Mouse (Mus musculus) B cell, adult 2 months (primary cell): ENCODE data around the gene Serpinb7.
A peak's percentile ranks its signal among the peaks of the same experiment; 100 is the strongest.

ENCODE experiments used
- DNase-seq, 2 experiments: peaks; one replicate each; pipeline ENCODE4 v3.0.0; 2022

Gene Serpinb7

DNA sequence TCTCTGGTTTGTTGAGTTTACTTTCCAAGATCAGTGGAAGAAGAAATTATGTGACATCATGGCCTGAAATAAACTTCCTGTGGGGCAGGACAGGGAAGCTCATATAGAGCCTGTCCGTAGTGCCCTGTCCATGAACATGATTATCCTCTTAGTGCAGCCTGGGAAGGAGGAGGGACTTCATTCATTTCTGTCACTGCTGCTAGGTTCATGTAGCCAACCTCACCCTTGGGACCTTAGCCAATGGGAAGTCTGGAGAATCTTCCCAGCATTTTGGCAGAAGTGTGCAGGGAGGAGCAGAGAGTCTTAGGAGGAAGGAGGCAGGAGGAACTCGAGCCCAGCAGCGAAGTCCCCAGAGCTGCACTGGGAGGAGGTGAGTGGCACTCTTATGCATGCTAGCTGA is at the start of gene Serpinb7:
Gene Serpinb7 (plus strand): TSS at position 301 of the 400 bp plus-strand sequence.
- no peak for DNase-seq

DNA sequence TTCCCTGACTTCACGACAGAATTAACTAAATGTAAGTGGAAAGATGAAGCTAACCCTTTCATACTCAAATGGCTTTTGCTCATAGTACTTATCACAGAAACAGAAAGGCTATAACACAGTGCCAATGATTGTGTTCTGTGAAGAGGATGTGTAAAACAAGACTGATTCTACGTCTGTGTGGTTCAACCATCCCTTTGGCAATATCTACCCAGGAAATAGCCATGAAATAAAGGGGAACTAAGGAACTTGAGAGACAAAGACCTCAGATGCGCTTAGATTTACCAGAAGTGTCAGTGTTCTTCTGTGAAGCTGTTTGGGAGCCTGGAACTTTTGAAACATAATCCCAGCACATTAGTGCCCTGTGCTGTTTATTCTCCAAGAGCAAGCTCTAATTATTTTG is 49.1 kb upstream of the Serpinb7 start:
- DNase-seq: no peak

DNA sequence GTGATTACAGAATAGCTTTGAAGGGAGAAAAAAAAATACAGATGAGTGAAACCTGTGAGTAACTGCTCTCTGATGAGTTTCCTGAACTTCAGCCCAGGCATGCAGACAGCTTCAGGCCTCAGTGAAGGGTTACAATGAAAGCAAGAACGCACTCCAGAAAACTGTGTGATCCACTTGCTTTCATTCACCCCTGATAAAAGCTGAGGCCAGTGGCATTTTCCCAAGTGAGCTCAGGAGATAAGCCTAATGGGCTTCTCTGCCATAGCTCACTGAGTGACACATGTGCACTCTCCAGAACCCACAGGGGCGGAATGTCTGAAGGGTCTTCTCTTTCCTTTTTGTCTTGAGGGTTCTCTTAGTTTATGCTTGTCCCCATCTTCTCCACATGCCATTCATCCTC is 48.3 kb upstream of the Serpinb7 start:
- no peak for DNase-seq

GRCm38 (mm10) chr1:107353046-107353445 is 46.4 kb upstream of the Serpinb7 start:
- peak; percentile 13 to 20 for DNase-seq

DNA sequence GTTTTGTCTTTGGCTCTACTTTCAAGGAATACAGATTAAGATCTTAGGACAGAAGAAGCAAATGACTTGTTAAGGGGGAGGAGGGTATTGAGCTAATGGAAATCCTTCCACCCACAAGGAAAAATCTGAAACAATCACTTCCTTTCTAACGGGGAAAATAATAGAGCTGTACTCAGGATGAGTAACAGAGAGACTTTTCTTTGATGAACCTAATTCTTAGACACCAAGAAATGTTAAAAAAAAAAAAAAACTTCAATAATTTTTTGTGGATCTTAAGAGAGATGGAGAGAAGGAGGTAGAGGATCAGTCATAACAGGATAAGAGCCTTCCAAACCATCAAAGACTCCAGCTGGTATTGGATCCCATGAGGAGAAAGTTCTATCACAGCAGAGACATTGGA is 38.6 kb upstream of the Serpinb7 start, which contains the start of gene Serpinb11:
Gene Serpinb11 (plus strand): TSS at position 301 of the 400 bp plus-strand sequence.
- DNase-seq: no peak

- DNase-seq: no peak
These were observed 33.5 kb upstream of the Serpinb7 start for GRCm38 (mm10) chr1:107365973-107366372.

GRCm38 (mm10) chr1:107368944-107369343 is 30.5 kb upstream of the Serpinb7 start:
- DNase-seq: no peak

DNA sequence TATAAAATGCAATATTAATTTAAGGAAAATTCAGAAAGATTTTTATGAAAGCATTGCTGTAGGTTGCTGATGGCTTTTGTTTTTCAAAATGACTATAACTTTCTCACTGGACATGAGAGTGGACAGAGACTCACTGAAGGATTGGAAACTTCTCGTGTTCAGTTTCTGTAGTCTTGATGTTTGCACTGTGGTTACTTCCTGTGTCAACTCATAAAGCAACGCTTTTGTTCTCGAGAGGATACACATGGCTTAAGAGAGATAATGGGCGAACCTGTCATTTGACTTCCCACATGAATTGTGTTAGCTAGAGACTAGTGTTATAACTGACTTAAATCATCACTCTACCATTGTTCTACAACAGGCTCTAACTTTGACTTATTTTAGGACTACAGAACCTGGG is 22.5 kb upstream of the Serpinb7 start:
- no peak for DNase-seq

DNA sequence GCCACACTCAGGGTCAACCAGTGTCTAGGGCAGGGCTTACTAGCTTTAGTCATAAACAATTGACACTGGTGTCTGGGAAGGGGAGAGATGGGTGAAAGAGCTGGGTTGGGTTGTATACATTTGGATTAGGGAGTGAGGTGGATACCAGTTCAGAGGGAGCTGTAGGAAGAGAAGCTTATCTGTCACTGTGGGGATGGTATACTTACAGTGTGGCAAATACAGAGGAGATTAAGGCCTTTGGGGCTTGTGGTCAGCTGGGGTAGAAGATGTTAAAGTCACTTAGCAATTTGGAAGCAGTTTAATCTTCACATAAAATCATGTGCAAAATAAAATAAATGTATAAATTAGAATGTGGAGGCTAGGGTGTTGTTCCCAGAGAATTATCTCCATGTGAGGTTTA is 21.1 kb upstream of the Serpinb7 start:
- no peak for DNase-seq

DNA sequence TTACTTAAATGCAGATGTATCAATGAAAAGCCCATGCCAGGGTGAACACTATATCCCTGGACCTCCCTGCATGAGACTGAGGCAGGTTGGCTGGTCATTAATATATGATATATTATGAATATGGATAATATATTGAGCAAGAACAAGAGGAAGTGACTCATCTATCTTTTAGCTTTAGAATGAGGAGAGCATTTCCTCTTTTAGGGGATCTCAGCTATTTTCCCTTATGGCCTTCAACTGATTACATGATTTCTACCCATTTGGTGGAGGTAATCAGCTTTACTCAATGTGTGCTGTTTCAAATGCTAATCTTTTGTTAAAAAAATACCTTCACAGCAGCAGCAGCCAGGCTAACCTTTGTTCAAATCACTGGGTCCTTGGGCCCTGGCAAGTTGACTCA is 18.0 kb upstream of the Serpinb7 start:
- no peak for DNase-seq

- no peak for DNase-seq
These were observed 17.1 kb upstream of the Serpinb7 start for GRCm38 (mm10) chr1:107382404-107382803.

GRCm38 (mm10) chr1:107384532-107384931 is 14.9 kb upstream of the Serpinb7 start:
- DNase-seq: no peak

DNA sequence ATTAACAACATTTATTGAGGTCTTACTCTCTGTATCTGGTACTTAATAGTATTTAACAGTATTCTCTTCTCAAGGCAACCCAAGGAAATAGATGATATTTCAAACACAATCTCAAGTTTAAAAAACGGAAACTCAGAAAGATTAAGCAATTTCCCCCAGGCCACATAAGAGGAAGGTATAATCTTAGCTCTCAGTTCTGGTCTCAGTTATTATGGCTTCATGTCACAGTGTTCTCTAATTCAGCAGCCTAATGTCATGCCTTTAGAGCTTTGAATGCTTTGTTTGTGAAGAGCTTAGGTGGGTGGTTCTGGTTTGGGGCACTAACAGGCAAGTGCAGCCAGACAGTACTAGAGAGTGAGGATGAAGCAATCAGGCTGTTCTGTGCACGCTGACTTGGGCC is 9.7 kb upstream of the Serpinb7 start:
- DNase-seq: no peak

- DNase-seq: no peak
These were observed 2.0 kb upstream of the Serpinb7 start for GRCm38 (mm10) chr1:107397481-107397880.

DNA sequence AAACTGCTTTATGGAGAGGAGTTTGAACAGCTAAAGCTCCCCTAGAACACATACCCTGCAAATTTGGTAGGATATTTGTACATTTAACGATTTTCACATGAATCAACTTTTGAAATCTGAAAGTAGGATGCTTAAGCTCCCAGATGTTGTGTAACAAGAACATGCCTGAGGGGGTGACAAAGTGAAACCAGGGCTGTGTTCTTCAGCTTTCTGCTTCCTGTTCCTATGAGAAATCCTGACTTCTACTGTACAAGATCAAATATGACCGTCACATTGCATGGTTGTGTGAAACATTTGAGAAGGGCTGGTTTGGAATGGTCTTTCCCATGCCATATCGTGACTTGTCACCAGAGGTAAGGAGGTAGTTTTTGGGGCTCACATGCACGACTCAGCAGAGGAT is 2.6 kb downstream of the Serpinb7 start:
- no peak for DNase-seq

DNA sequence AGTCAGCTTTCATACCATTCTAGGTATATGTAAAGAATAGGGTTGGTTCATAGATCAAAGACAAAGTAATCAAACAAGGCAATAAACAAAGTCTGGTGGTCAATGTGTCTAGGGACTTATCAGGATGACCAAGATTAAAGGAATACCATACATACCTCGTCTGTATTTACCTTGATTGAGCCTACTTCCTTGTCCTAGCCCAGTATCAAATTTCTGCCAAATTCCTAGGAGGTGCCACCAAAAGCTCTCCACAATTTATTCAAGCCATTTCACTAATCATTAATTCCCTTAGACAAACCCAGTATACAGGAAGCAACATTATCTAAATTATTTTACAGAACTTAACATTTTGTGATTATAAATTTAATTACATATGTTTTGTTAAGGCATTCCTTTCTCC is 15.2 kb downstream of the Serpinb7 start:
- no peak for DNase-seq

- DNase-seq: no peak
These were observed 23.0 kb downstream of the Serpinb7 start for GRCm38 (mm10) chr1:107422487-107422886.

DNA sequence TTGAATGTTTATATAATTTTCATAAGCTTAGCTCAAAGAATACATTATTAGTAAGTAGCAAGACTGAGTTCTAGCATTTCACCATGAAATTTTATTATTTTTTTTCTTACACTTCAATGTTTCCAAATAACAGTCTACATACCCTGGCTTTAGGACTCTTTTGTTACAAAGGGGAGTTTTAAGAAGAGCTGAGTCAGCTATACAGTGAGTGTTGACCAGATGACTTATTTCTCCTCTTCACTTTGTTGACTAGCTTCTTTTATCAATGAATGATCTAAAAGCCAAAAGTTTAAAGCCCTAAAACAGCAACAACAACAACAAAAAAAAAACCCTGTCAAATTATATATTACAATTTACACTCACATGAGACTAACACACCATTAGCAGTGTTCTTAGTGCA is 31.8 kb downstream of the Serpinb7 start:
- DNase-seq: no peak

- DNase-seq: peak; percentile 25 to 43
These were observed 36.1 kb downstream of the Serpinb7 start for GRCm38 (mm10) chr1:107435528-107435927.

GRCm38 (mm10) chr1:107439462-107439861 is 40.0 kb downstream of the Serpinb7 start:
- DNase-seq: no peak

DNA sequence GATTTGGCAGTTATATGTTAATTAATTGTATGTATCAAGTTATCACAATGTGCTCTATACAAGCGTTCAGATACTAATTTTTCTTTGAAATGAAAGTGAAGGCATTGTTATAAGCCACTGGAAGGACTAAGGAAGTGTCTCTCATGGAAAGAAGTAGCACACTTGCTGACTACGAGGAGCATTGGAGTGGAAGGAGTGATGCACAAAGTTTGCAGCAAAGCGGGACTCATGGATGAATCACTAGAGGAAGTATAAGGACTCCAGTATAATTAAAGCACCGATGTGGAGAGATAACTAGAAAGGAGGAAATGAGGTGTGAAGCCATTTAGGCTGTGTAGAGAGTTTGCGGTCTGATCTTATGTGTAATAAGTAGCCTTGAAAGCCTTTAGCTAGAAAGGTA is 45.9 kb downstream of the Serpinb7 start:
- no peak for DNase-seq

- DNase-seq: peak; percentile 43 to 45
These were observed 47.9 kb downstream of the Serpinb7 start for GRCm38 (mm10) chr1:107447228-107447931.

DNA sequence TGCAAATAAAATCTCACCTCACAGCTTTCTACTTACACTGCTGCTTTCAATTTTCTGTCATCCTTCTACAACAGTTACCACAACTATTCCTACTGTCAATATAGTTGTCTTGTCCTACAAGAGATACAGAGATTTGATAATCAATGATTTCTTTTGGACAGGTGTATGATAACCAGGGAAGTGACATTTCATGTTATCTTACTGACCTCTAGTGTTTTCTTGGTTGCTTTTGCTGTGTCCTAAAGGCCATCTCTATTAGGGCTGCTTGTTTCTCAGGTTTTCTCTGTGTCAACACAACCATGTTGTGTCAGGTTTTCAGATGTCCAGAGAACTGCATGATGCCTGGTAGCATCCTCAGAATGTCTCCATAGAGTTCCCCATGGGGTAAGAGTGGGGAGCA is 80.5 kb downstream of the Serpinb7 start:
- DNase-seq: no peak

- DNase-seq: peak; percentile 84
These were observed 82.0 kb downstream of the Serpinb7 start for GRCm38 (mm10) chr1:107481452-107481851.

- no peak for DNase-seq
These were observed 90.1 kb downstream of the Serpinb7 start for GRCm38 (mm10) chr1:107489577-107489976.
